Mouse (Mus musculus): ENCODE data around the gene Klf13.

GRCm38 (mm10) chr7:63861123-63861522 is 77.6 kb downstream of the Klf13 start:
- TF ChIP-seq USF1 (IDR thresholded peaks at IDR 0.05; ENCODE audit: low read depth, low read length) (no peak), TCF12 (IDR thresholded peaks at IDR 0.05; ENCODE audit: low read depth, low read length) (no peak), SMC3 (IDR thresholded peaks at IDR 0.05; ENCODE audit: low read depth, low read length) (no peak), EP300 (IDR thresholded peaks at IDR 0.05; ENCODE audit: low read length) (no peak), ELF1 (IDR thresholded peaks at IDR 0.05; ENCODE audit: low read depth, low read length) (no peak)

Data from CH12.LX (cell line).